Mouse (Mus musculus) kidney, embryonic 14.5 days (tissue): Measurements from ENCODE around the gene Tapt1. TPM values are rescaled to one million over a fixed set of nuclear protein-coding genes. Genes with fewer than 3 reads are reported as not detected.
"Not testable (repeated sequence)": the region's sequence is repeated elsewhere in the genome, so short reads cannot be mapped to it uniquely, and the experiment has no call there.

Experiments
- ATAC-seq: fragments of 200-750 bp; cut with Nextera tagmentation; 2 replicates; pipeline ENCODE4 v1.8.0; 2017; ENCODE audit warnings: moderate number of reproducible peaks, mild to moderate bottlenecking, moderate TSS enrichment, moderate library complexity; ENCODE audit not compliant: low FRiP score, low TSS enrichment
- H3K27ac ChIP-seq: fragments of 300-500 bp; sonication (generic); 2 replicates; pipeline ENCODE4 v1.5.1; 2014; ENCODE audit warnings: low read depth, mild to moderate bottlenecking, low read length, moderate library complexity, mixed read lengths
- H3K27me3 ChIP-seq: fragments of 300-500 bp; sonication (generic); 2 replicates; pipeline ENCODE4 v1.6.1; 2014; ENCODE audit warnings: mild to moderate bottlenecking, low read length; ENCODE audit not compliant: control insufficient read depth, insufficient read depth
- H3K36me3 ChIP-seq: fragments of 300-500 bp; sonication (generic); 2 replicates; pipeline ENCODE4 v1.6.1; 2014; ENCODE audit warnings: low read length, mixed read lengths; ENCODE audit not compliant: control insufficient read depth, insufficient read depth
- H3K4me1 ChIP-seq: fragments of 300-500 bp; sonication (generic); 2 replicates; pipeline ENCODE4 v1.6.1; 2014; ENCODE audit warnings: low read length, mixed read lengths; ENCODE audit not compliant: control insufficient read depth, insufficient read depth
- H3K4me2 ChIP-seq: fragments of 300-500 bp; sonication (generic); replicated peaks from 2 replicates; pipeline ENCODE4 v1.6.1; 2014; ENCODE audit warnings: low read depth, mild to moderate bottlenecking, low read length
- H3K4me3 ChIP-seq: fragments of 300-500 bp; sonication (generic); 2 replicates; pipeline ENCODE4 v1.5.1; 2014; ENCODE audit warnings: mild to moderate bottlenecking, low read length
- H3K9ac ChIP-seq: fragments of 300-500 bp; sonication (generic); 2 replicates; pipeline ENCODE4 v1.6.1; 2014; ENCODE audit warnings: low read depth, mild to moderate bottlenecking, low read length, moderate library complexity
- H3K9me3 ChIP-seq: fragments of 300-500 bp; sonication (generic); 2 replicates; pipeline ENCODE4 v1.6.1; 2016; ENCODE audit warnings: low read length; ENCODE audit not compliant: control insufficient read depth
- WGBS: fragments of 180-500 bp; shearing (Covaris S2); extraction: QIAGEN DNeasy Blood & Tissue Kit; methylation state at CpG from one replicate; pipeline ENCODE4 v1.1.7; 2014; 5-methylcytosine and 5-hydroxymethylcytosine counted together
- polyA plus RNA-seq: library from polyadenylated mRNA; unstranded; fragments of >200 nt; fragmentation: Nextera tagmentation; extraction: Ambion mirVana; gene quantifications from 2 replicates; pipeline ENCODE4 v1.2.1, GENCODE M21; 2014

Gene Tapt1
- polyA plus RNA-seq, 1 experiment from 2014 or later = 35.8 TPM

DNA sequence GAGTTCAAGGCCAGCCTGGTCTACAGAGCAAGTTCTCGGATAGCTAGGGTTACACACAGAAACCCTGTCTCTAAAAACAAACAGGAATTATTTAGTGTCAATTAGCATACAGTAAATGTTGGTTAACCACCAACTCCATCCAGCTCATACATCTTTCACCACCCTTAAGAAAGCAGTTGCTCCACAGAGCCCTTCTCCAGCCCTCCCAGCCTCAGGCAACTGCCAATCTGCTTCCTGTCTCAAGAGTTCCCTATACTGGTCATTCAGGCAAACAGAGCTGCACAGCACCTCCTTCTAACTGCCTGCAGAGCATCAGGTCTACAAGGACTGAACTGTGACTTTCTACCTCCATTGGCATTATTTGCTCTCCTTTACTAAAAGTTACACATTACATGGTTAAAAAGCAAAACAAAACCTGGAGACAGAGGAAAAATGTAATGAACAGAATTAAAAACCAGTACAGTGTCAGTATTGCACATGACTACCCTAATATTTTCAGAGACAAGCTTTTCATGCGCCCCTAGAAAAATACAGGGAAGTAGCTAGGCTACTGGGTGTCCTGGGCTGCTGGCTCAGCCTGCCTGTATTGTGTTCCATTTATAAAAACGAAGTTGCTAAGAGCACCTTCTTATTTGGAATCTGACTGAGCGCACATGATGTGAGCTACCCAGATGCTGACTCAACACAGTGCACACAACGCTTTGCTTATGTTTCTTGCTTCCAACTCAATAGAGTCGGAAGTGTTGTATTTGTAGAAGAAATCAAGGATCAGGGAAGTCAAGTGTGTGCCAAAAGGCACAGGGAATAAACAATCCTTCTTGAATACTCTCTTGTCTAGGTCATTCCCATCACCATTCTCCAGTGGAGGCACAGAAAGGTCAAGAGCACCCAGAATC, 79.7 kb downstream of the Tapt1 start:
- Histone ChIP-seq H3K27ac (no peak overlapping the region), H3K36me3 (no peaks in the 10 kb centered on the region), H3K4me1 (no peaks in the 10 kb centered on the region), H3K9ac (no peak overlapping the region), H3K27me3 (no peaks in the 10 kb centered on the region), H3K4me3 (no peak overlapping the region), H3K9me3 (peaks cover 3% of the 10 kb centered on the region; the same call in 1 of the 2 replicates), H3K4me2 (no peak overlapping the region)
- WGBS = 81% methylated on average over 6 of the region's 6 CpGs
- no peak for ATAC-seq

DNA sequence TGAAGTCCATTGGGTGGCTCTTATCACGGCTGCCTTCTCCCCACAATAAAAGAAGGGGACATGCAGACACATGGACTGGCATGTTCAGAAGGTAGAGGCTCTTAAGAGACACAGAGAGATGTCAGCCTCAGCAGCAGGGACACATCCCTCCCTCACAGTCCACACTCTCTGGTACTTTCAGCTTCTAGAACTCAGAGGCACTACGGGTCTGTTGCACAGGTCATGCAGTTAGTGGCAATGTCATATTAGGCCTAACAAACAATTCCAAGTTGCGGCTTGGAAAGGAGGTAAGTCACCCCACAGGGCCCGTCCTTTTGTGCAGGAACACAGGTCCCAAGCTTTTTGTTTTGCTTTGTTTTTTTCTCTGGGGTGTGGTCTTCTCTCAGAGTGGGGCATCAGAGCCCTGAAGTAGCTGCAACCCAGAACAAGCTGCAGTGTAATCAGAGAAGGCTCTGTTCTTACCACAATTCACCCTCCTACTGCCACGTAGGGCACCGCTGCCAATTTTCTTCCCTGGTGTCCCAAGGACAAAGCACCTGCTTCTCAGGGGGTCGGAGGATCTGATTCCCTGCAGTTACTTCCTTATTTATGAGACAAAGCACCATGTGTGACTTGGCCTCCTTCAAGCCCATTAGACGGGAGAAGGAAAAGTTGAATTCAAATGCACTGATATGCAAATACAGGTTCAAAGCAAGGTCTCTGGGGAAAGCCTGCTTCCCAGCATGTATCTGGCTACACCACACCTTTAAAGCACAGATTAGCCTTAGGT, 82.8 kb downstream of the Tapt1 start:
- ATAC-seq = no peak
- Histone ChIP-seq H3K27me3 (no peaks in the 10 kb centered on the region), H3K4me2 (no peak overlapping the region), H3K4me1 (no peaks in the 10 kb centered on the region), H3K27ac (no peak overlapping the region), H3K4me3 (no peak overlapping the region), H3K9ac (no peak overlapping the region), H3K9me3 (no peaks in the 10 kb centered on the region), H3K36me3 (no peaks in the 10 kb centered on the region)
- WGBS = 38% methylated on average over 8 of the region's 8 CpGs

DNA sequence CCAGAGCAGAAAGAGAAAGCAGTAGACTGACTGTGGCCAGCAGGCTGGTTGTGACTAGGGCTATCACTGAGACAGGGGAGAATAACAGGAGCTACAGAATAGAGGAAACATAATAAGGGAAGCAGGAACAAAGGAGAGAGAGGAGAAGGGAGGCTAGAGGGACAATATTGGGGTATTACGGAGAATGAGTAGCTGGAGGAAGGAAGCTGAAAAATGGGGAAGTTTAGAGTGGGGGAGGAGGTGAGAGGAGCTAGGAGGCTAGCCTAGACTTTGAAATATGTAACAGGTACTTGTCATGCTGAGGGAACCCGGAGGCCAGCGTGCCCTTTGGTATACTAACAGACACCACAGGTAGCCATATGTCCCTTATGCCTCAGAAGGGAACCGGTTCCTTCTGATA, 98.9 kb downstream of the Tapt1 start:
- no peak overlapping the region for H3K4me2 ChIP-seq
- H3K27me3 ChIP-seq = no peaks in the 10 kb centered on the region
- H3K9me3 ChIP-seq = no peaks in the 10 kb centered on the region
- H3K9ac ChIP-seq = no peak overlapping the region
- no peaks in the 10 kb centered on the region for H3K36me3 ChIP-seq
- H3K27ac ChIP-seq = no peak overlapping the region
- no peak for ATAC-seq
- 82% methylated on average over 4 of the region's 4 CpGs for WGBS
- H3K4me3 ChIP-seq = no peak overlapping the region
- no peaks in the 10 kb centered on the region for H3K4me1 ChIP-seq

DNA sequence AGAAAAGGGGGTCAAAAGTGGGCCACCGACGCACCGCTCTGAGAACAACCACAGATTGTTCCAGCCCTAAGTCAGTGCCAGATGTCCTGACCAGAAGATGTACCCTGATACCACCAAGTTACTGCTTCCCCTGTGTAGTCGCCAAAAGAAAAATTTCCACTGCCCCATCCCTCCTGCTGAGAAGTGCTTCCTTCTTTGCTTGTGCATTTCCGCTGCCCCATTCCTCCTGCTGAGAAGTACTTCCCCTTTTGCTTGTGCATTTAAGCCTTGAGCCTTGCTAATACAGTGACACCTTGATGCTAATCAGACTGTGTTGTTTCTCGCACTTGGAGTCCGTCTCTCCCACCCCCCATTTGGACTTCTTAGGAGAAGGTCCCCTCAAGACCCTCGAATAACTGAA, 99.9 kb downstream of the Tapt1 start:
- 94% methylated on average over 8 of the region's 8 CpGs for WGBS
- not testable (repeated sequence) for H3K4me3 ChIP-seq, H3K36me3 ChIP-seq, H3K4me2 ChIP-seq, H3K27ac ChIP-seq, H3K9ac ChIP-seq, ATAC-seq, H3K27me3 ChIP-seq, H3K9me3 ChIP-seq, H3K4me1 ChIP-seq

Other genes starting within 250 kb of the Tapt1 start
- gene Fgfbp1, start 244.8 kb downstream of the Tapt1 start, polyA plus RNA-seq = 2.6 and 2.9 TPM in 2 replicates
- 50.9 and 90.6 TPM in 2 replicates for gene Prom1, start 124.6 kb downstream of the Tapt1 start, polyA plus RNA-seq